Mouse (Mus musculus) bone marrow, adult 2 months (tissue): ENCODE measurements around the gene Jup.
"Not testable (repeated sequence)": the region's sequence is repeated elsewhere in the genome, so short reads cannot be mapped to it uniquely, and the experiment has no call there.

Experiments
- CTCF ChIP-seq: fragments of 200-500 bp; IDR thresholded peaks from 2 replicates; pipeline ENCODE4 v1.5.1; 2011; ENCODE audit warnings: low read length, control low read depth; ENCODE audit not compliant: control insufficient read depth, insufficient read depth
- POLR2A ChIP-seq: fragments of 200-500 bp; IDR thresholded peaks from 2 replicates; pipeline ENCODE4 v1.6.1; 2011; ENCODE audit warnings: low read depth, mild to moderate bottlenecking, control low read depth, low read length, borderline replicate concordance; ENCODE audit not compliant: control insufficient read depth

- not testable (repeated sequence) for TF ChIP-seq CTCF, POLR2A
These were observed 76.7 kb downstream of the Jup start for GRCm38 (mm10) chr11:100320701-100321410.
